Mouse (Mus musculus) urinary bladder, adult 18-20 months (tissue): ENCODE measurements around the gene Sltm.
"Not testable (repeated sequence)": the region's sequence is repeated elsewhere in the genome, so short reads cannot be mapped to it uniquely, and the experiment has no call there.

Experiments
- DNase-seq, 2 experiments: peaks; one replicate each; pipeline ENCODE4 v3.0.0; 2022; ENCODE audit warnings: low spot score in 2 of 2, mixed read lengths in 2 of 2

Sltm gene

DNA sequence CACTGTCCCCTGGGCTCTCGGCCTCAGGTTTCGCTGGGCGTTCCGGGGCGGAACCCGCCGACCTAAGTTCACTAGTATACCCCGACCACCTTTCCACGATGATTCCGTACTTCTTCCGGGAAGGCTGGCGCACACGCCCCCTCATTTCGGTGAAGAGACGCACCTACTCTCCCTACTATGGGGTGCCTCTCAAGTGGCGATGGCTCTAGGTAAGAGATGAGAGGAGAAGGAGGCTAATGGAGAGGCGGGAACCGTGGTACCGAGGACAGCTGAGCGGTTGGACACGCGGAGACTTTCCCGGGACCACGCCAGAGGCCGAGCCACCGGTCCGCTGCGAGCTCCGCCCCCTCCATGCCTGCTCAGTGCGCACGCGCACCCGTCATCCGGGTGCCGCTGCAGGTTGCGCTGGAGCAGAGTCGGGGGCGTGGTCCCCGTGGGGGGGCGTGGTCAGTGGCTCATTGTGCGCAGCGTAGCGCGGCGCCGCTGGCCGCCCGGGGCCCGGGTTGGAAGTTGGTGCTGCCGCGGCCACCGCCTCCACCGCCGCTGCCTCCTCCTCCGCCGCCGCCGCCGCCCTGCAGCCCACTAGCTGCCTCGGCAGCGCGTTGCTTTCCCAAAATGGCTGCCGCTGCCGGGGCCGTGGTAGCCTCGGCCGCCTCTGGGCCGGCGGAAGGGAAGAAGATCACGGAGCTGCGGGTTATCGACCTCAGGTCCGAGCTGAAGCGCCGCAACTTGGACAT lies at the start of gene Sltm:
Gene Sltm, plus strand, starts transcription at position 450 of the 737 bp plus-strand sequence.
- peak; percentile 99 for DNase-seq

- DNase-seq = no peak
Observed at GRCm38 (mm10) chr9:70493038-70493437, 49.5 kb upstream of the Sltm start.

GRCm38 (mm10) chr9:70496990-70497389 lies 45.6 kb upstream of the Sltm start:
- no peak for DNase-seq

- no peak for DNase-seq
Observed at GRCm38 (mm10) chr9:70502284-70503014, 40.1 kb upstream of the Sltm start.

DNA sequence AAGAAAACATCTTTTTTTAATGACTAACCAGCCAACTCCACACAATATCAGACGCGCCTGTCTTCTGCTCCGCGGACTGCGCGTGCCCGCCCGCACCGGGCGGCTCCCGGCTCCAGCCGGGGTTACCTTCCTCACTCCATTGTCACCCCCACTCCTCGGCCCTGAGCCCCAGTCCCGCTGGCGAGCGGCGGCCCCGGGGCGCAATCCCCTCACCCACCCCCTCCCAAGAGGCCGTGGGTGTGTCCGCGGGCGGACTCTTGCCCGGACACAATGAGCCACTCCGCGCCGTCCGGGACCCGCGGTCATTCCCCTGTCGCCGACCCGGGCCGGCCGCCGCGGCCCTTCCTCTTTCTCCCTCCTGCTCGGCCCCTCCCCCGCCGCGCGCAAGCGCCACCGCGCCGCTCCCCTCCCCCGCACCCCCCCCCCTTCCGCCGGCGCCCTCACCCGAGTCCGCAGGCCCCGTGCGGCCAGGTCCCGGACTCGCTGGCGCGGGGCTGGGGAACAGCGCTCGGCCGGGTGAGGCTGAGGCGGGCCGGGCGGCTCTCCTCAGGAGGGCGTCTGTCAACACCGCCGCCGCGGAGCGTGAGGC lies 39.4 kb upstream of the Sltm start:
- peak; percentile 35 to 51 for DNase-seq

GRCm38 (mm10) chr9:70503626-70504041 lies 38.9 kb upstream of the Sltm start, which contains the start of gene Rnf111:
Gene Rnf111, minus strand, starts transcription at chr9:70503725.
- DNase-seq = peak; percentile 91 to 96

GRCm38 (mm10) chr9:70506186-70506585 lies 36.4 kb upstream of the Sltm start:
- no peak for DNase-seq

GRCm38 (mm10) chr9:70506787-70507186 lies 35.8 kb upstream of the Sltm start:
- DNase-seq = no peak

- DNase-seq = peak in 1 of 2 experiments; percentile 9
Observed at GRCm38 (mm10) chr9:70509906-70510525, 32.5 kb upstream of the Sltm start.

GRCm38 (mm10) chr9:70510998-70511583 lies 31.5 kb upstream of the Sltm start:
- DNase-seq = peak in 1 of 2 experiments; percentile 3

DNA sequence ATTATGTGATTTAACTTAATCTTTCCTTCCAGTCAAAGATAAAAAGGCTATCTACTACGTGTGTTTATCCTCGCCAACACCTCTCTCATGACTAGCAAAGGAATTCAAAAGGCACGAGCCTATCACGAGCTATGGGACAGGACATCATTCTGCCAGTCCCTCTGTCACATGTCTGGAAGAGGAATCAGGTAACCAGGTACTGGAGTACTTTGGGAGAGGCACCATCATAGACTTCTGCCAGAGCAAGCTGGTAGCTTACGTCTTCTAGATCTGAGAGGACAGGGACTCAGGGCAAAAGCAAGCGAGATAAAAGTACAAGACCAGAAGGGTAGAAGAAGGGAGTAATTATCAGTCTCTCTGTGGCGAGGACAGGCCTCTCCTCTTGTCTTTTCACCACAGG lies 30.9 kb upstream of the Sltm start:
- no peak for DNase-seq

DNA sequence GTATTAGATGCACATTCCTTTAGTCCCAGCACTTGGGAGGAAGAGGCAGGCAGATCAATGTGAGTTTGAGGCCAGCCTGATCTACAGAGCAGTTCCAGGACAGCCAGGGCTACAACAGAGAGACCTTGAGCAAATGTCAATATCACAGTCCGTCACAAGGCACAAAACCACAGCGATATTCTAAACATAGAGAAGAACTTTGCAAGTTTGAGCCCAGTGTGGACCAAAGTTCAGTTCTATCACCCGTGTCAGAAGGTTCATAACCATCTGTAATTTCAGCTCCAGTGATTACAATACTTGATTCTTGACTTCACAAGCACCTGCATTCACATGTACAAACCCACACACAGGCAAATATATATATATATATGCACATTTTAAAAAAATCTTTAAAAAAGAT lies 21.9 kb upstream of the Sltm start:
- DNase-seq = no peak

DNA sequence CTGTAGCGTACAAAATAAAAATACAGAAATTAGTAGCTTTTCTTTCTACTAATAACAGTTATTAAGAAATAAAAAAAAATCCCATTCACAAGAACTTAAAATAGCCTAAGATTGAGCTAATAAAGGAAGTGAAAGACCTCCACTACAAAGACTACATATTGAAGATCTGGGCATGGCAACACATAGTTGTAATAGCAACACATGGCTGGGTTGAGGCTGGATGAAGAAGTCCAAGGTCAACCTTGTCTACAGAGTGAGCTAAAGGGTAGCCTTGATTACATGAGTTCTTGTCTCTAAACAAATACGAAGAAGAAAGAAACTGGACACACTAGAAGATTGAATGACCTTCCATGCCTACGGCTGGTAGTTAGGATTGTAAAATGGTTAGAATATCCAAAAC lies 18.7 kb upstream of the Sltm start:
- no peak for DNase-seq

DNA sequence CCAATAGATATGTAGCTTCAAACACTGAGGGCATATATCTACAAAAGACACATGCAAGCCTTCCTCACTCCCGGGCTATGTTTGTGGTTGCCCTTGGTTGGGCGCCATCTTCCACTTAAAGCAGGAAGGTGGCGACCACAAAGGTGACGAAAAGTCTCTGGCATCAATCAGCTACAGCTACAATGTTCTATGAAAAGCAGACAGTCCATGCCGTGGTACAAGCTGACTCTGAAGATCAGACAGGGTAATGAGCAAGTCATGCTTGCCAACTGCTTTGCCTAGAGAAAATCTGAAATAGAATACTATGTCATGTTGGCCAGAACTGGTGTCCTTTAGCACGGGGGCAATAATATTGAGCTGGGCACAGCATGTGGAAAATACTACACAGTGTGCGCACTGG lies 18.2 kb upstream of the Sltm start:
- DNase-seq = no peak

DNA sequence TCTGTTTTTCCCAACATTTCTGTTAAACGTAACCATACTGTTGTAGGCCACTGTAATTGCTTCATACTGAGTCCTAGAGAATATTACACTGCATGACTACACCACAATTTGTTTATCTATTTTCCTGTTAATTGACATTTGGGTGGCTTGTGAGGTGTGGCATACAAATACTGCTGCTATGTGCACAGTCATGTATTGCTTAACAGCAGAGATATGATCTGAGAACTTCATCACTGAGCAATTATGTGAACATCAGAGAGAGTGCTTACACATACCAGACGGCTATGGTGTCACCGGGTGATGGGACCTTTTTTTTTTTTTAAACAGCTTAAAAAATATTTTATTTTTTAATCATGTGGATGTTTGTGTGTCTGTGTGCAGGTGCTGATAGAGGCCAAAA lies 9.2 kb upstream of the Sltm start:
- DNase-seq = no peak

- DNase-seq = no peak
Observed at GRCm38 (mm10) chr9:70541584-70541983, 970 bp upstream of the Sltm start.

DNA sequence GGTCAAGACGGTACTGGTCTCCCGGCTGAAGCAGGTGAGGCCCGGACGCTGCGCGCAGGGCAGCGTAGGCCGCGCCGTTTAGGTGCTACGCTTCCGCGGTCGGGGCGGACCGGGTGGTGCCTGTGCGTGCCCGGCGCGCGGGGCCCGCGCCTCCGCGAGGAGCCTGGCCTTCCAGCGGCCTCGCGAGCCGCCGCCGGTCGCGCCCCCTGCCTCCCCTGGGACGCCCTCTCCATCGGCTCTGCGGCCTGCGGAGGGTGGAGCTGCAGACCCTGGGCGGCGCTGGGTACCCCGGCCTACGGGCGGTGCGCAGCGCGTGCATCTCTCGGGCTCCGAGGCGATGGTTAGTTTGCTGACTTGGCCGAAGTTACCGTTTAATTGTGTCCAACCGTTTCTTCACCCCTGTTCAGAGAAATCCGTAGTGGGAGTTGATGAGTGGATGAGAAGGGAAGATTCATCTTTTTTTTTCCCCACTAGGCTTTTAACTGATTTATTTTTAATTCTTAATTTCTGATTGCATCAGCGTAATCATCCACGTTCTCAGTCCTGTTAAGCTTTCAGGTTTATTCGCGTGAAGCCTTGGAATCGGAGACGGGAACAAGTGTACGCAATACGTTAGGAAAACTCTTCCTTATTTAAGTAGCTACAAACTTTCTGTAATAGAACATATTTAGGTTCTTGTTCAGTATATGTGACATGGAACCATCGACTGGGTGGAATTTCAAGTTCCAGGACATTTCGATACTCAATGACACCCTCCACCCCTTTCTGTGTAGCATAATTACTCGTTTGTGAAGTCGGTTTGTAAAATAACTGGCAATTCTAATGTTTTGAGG lies 710 bp downstream of the Sltm start:
- DNase-seq = no peak

- no peak for DNase-seq
Observed at GRCm38 (mm10) chr9:70543985-70544384, 1.4 kb downstream of the Sltm start.

DNA sequence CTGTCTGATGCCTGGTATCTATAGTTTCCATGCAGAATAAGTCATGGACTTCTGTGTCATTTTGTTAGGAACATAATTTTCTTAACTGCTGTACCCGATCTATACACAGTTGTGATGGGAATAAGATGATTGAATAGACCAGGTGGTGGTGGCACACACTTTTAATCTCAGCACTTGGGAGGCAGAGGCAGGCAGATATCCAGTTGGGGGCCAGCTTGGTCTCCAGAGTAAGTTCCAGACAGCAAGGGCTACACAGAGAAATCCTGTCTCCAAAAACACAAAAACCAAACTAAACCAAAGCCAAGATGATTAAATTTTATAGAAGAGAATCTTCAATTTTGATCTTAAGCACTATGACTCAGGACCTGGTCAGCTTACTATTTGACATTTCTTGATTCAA lies 2.3 kb downstream of the Sltm start:
- DNase-seq = no peak

DNA sequence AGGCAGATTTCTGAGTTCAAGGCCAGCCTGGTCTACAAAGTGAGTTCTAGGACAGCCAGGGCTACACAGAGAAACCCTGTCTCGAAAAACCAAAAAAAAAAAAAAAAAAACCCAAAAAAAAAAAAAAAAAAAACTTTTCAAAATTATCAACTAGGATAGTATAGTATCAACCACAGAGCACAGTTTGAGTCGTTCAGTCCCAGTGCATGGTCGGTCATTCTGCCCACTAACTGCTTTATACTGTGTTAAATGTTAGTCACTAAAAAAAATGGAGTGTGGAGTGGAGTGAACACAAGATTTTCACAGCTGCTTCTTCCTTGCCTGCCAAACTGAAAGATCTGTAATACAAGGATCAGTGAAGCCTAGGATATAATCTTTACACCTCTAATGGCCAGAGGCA lies 4.0 kb downstream of the Sltm start:
- DNase-seq = not testable (repeated sequence)

DNA sequence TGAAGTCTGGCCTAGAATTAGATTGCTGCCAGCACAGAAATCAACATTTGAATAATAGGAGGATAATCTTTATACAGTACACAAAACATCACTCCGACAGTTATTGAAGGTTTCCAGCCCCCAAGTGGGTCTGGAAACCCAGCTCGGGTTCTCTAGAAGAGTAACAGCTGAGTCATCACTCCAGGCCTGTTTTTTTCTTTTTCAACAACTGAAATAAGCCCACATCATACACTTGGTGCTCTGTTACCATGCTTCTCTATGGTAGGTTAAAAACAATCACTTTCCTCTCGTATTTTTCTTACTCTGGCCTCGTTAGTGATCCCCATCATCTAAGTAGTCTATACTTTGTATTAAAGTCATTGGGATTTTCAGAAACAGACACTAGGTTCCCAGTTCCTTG lies 5.8 kb downstream of the Sltm start:
- DNase-seq = no peak
